Mouse (Mus musculus): ENCODE measurements around the gene Kif19a.

Gene Kif19a

DNA sequence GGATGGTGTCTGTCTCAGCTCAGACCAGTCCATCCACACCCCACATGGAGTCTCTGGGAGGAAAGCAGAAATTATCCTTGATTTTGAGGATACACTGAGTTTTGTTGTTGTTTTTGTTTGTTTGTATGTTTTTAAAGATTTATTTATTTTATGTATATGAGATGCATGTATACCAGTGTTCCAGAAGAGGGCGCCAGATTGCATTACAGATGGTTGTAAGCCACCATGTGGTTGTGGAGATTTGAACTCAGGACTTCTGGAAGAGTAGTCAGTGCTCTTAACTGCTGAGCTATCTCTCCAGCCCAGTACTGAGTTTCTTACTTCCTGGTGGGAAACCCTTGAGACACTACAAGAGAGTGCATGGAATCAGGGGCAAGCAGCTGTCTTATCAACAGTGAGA, 44.2 kb downstream of the Kif19a start:
- no peak for DNase-seq

DNA sequence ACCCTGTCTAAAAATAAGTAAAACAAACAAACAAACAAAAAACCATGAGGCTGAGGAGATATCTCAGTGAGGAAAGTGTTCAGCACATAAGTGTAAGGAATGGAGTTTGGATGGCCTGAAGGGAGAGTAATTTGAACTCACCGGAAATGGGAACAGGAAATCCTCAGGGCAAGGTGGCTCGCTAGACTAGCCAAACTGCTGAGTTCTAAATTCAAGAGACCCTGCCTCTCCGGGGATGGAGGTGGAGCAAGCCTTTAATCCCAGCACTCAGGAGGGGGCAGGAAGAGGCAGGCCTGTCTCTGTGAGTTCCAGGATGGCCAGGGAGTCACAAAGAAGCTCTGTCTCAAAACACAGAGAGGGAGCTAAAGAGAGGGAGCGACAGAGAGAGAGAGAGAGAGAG, 45.2 kb downstream of the Kif19a start:
- no peak for DNase-seq

DNA sequence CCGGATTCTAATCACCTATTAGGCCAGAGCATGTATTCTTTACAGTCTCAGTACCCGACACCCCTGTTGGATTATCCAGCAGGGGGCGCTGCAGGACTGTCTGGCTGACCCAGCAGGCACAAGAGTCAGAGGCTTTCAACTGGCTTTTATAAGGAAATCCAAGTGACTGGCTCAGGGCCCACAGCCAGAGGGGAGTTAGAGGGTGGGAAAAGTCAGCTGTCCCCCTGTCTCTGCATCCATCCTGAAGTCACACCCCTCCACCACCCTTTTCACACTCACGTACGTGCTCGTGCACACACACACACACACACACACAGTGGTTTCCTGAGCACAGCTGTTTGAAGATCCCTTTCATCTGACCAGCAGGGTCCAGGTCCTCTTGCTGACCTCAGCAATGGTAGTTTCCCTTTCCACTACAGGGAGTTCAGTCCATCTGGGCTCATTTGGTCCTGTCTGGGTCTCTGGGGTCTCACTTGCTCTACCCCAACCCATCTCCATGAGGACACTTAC, 47.6 kb downstream of the Kif19a start:
- peak; percentile 84 to 94 for DNase-seq

DNA sequence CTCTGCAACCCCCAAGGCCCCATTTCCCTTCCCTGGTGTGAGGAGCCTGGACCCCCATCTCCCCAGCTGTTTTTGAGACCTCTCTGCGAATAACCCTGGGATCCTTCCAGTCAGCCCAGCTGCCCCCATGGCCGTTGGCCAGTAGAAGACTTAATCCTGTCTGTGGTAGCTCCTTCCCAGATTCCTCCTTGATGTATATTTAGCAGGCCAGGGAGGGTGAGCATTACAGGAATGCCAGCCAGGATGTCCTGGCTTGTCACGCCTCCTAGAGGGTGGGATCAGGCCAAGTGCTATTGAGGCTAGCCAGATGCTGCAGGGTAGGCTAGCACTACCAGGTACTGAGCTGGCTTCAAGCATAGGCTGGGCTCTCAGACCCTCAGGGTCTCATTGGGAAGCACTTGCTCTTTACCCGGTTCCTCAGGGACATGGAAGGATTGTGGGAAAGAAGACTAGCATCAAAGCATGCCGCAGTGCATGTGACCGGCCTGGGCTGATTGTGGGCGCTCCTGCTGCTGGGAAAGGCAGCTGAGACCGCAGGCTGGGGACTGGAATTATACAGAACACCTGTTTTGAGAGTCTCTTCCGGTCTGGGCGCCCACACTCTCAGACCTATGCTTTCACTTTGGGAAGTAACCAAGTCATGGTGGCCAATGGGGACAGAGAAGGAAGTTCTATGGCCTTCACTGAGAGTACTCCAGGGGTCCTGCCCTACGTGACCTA, 49.8 kb downstream of the Kif19a start:
- no peak for DNase-seq

DNA sequence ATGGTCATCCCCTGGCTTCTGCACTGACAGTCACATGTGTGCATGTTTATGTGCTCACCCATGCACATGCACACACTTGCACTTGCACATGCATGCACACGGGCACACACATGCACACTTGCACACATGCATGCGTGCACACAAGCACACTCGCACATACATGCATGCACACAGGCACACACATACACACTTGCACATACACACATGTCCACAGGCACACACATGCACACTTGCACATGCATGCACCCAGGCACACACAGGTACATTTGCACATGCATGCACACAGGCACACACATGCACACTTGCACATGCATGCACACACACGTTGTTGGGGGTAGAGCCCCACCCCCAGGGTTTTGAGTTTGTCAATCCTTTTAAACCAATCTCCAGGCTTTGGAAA, 51.7 kb downstream of the Kif19a start:
- DNase-seq = no peak

DNA sequence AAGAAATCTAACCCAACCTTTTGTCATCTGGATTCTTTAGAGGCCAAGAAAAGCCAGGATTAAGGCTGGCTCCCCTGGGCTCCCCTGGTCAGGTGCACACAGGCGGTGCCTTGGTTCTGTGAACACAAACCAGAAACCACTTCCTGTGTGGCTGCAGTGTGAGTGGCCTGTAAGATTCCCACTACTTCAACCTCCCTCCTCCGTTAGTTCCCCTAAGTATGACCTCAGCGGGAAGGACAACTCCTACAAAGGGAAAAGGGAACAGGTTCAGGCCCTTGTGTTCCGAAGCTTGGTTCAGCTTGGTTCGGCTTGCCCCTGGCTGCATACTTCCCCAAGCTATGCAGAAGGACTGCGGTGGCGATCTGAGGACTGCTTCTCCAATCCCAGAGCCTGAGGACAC, 53.0 kb downstream of the Kif19a start:
- DNase-seq = no peak

DNA sequence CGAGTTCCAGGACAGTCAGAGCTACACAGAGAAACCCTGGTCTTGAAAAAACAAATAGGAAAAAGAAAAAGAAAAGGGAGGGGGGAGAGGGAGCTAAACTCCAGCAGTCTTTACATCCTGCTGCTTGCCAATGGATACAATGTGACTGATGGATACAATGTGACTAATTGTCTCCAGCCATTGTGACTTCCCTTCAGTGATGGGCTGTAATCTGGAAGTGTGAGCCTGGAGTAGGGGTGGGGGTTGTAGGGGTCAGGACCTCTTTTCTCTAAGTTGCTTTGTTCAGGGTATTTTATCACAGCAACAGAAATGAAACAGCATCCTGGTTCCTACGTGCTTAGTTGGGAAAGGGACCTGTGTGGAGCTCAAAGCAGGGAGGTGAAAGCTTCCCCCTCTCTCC, 53.9 kb downstream of the Kif19a start:
- no peak for DNase-seq

DNA sequence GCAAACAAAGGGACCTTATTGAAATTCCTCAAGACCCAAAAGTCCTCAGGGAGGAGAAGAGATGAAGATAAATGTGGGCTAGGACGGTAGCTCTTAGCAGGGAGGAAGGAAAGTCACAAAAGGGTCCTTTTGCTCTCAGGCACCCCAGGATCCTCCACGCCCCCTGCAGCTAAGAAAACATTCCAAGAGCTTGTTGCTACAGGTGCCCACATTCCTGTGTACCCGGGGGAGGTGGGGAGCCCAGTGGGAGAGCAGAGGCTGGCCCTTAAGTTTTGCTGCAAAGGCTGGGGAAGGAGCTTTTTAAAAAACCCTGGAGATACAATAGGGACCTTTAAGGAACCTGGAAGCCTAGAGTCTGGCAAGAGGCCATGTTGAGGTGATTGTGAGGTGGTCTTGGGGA, 55.3 kb downstream of the Kif19a start:
- no peak for DNase-seq

DNA sequence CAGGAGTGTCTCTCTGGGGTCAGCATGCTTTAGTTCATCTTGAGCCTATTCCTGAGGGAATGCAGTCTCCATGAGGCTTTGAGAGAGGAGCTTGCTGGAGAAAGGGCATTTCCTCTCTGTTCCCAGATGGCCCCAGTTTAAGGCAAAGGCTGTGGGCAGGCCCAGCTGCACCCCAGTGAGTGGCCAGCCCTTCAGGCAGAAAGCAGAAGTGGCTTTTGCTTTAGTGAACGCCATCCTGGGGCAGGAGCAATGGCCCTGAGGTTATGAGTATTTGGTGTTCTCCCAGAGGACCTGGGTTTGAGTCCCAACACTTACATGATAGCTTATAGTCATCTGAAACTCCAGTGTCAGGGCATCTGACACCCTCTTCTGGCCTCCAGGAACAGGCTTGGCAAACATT, 56.1 kb downstream of the Kif19a start:
- no peak for DNase-seq

DNA sequence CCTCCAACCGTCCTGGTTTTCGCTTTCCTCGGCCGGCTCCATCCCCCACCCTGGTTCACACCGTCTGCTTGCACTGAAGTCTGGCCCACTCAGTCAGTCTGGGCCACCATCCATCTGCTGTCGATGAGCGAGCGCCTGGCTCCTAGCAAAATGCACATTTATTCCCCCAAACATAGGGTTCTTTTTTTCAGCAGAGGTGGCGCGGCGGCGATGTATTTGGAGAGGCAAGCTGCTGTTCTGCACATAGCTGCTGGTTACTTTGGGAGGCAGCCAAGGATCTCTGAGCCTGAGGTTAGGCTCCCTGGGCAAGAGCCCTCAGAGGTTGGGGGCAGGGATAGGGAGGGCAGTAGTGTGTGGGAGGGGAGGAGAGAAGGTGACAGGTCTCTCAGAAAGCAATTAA, 57.5 kb downstream of the Kif19a start:
- DNase-seq = peak; percentile 76 to 82

DNA sequence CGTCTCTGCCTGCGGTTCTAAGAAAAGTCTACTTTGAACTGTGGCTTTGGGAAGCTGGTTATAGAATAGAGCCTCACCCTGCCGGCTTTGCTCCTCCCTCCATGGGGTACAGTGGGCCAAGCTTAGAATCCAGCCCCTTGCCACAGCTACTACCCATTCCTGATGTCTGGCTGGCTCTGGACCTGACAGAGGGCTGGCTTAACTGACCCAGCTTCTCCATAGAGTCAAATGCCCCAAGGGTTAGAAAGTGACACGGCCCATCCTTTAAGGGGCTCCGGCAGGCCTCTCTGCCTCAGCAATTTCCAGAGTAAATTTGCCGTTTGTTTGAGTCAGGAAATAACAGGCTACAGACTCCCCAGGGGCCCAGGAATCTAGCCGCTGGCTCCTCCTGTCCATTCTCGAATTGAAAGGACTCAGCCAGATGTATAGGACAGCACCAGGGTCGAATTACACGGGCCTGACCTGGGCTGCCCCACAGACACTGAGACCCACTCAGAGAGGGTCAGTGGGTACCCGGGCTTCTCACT, 58.1 kb downstream of the Kif19a start:
- DNase-seq = no peak

DNA sequence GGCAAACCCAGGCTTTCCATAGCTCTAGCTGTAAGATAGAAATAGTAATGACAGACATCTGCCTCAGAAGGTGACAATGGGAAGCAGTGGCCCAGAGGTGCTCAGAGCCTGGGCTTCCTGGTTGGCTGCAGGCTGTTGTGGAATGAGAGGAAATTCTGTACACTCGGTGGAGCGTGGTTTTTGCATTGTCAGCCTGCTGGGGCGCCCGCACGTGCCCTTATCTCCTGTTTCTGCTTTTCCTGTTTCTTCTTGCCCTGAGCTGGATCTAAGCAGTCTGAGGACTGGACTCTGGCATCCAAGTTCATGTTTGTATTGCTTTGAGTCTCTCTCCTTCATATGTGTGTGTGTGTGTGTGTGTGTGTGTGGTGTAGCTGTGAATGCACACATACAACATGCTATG, 61.5 kb downstream of the Kif19a start:
- peak; percentile 87 to 89 for DNase-seq

DNA sequence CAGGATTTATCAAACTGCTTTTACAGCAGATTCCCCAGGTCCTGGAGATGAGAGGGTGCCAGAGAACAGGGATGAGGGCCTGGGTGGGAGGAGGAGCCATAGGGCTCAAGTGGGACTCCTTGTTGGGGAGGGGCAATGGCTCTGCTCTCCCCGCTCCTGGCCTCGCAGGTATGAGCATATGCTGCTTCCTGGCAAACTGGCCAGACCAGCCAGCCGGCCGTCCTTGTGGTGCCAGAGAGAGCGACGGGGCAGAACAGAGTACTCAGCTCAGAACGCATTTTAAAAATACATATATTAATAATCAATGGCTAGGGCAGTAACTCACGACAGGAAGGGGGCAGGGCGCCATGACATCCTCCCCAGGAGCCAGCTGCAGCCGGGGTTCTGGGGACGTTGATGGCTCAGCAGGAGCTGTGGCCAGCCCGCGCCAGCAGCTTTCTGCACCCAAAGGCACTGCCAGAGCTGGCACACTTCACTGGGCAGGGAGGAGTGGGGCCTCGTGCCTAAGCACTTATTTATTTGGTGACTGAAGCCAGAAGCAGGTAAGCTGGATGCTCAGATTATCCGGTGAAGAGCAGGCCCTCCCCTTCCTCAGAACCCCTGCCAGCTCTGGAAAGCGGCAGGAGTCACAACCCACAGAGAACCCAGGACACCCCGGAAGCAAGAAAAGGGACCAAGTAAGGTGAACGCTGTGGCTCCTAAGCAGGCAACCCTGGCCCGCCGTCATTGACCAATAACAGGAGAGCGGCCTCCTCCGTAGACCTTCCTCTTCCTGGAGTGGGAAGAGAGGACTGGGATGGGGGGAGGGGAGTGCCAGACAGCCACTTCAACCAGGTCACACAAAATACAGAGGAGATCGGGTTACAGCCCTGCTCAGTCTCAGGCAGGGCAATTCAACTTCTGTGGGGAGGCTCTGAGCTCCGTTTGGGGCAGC, 64.6 kb downstream of the Kif19a start:
- peak; percentile 88 to 92 for DNase-seq

DNA sequence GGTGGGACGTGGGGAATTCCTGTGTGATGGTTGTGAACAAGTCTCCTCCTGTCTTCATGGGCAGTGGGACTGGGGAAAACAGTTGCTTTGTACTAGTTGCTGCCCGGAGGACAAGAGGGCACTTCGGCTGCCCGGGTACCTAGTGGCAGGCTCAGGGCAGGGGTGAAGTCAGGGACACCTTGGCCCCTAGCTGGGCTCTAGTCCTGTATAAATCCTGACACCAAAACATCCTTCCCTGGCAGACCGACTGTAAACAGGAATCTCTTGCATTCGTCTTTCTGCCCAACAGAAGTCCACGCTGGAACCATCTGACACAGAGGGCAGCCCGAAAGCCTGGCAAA, 65.2 kb downstream of the Kif19a start:
- peak in 1 of 2 experiments; percentile 68 for DNase-seq

DNA sequence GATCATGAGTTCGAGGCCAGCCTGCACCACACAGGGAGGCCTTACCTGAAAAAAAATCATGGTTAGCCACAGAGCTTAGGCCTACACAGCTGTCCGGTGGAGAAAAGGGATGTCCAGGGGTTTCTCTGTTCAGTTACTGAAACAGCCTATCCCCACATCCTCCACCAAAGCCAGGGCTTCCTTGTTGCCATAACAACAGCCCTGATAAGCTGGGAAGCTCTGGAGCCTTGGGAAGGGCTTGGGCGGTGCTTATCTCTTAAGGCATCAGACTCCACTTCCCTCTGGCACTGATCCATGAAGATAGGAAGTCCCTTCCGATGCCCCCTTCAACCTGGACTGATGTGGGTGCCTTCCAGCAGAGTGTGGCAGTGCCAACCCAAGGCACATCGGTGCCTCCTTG, 68.0 kb downstream of the Kif19a start:
- no peak for DNase-seq

All from kidney, adult 8-10 months (tissue).